Mouse (Mus musculus): ENCODE measurements at regions not wholly inside any gene's neighbourhood (a gene's known extent, or its start where the extent isn't known, plus 50 kb on each side); places are given as distances from the start of the nearest gene placed in this dataset.

DNA sequence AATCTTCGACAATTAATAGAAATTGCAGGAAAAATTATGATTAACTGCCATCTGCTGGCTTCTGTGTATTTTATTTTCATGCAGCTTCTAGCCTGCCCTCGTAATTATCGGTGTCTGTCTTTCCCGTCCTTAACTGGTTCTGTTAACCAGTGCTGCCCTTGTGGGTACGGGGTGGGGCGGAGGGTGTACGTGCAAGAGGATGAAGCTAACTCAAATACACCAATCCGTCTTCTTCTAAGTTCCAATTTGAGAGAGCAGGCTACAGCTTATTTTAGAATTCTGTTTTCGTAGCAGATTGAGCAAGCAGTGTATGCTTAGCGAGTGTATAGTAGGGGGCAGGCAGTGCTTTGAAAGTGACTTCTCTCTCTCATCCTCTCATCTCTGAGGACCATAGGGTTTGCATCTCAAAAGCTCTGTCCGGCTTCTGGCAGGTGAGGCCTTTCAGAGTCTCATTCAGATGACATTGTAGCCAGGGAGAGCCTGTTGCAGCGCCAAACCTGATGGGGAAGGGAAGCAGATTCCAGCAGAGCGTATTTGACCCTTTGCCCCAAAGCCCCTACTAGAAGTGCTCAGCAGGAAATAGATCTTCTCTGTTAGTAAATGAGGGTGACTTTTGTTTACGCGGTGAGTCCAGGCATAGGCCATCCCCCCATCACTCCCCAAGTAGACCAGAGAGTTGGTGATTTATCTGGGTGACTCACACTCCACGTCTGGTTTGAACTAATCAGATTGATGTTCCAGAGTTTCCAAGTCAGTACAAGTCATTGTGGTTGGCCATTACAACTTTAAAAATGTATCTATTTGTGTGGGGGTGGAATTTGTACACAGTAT, 53.3 kb upstream of the Ptgfrn start:
- Histone ChIP-seq H3K4me3 (ENCODE audit: insufficient read depth, low read length) (no peak overlapping the region), H3K4me1 (ENCODE audit: control insufficient read depth, insufficient read depth, low read length) (peaks cover 20% of the 10 kb centered on the region), H3K27ac (ENCODE audit: insufficient read depth, low read length) (0 out of 2 replicates have a peak overlapping the region, but pooled peaks have one; percentile 43)
- no peak for TF ChIP-seq POLR2A (IDR thresholded peaks at IDR 0.05; ENCODE audit: low read depth, low read length)
- no peak for TF ChIP-seq CTCF (IDR thresholded peaks at IDR 0.05; ENCODE audit: borderline replicate concordance, insufficient read depth, low read length)

GRCm38 (mm10) chr3:101162536-101163159, 52.6 kb upstream of the Ptgfrn start:
- Histone ChIP-seq H3K4me3 (ENCODE audit: insufficient read depth, low read length) (no peak overlapping the region), H3K27ac (ENCODE audit: insufficient read depth, low read length) (no peak overlapping the region), H3K4me1 (ENCODE audit: control insufficient read depth, insufficient read depth, low read length) (peaks cover 20% of the 10 kb centered on the region)
- no peak for TF ChIP-seq POLR2A (IDR thresholded peaks at IDR 0.05; ENCODE audit: low read depth, low read length)
- no peak for TF ChIP-seq CTCF (IDR thresholded peaks at IDR 0.05; ENCODE audit: borderline replicate concordance, insufficient read depth, low read length)

- Histone ChIP-seq H3K27ac (ENCODE audit: insufficient read depth, low read length) (peak overlapping the region; percentile 5; the same call in 1 of the 2 replicates), H3K4me1 (ENCODE audit: control insufficient read depth, insufficient read depth, low read length) (peaks cover 20% of the 10 kb centered on the region), H3K4me3 (ENCODE audit: insufficient read depth, low read length) (no peak overlapping the region)
- TF ChIP-seq CTCF (IDR thresholded peaks at IDR 0.05; ENCODE audit: borderline replicate concordance, insufficient read depth, low read length) (no peak), POLR2A (IDR thresholded peaks at IDR 0.05; ENCODE audit: low read depth, low read length) (no peak)
Measured at GRCm38 (mm10) chr3:101161941-101162531, 52.0 kb upstream of the Ptgfrn start.

DNA sequence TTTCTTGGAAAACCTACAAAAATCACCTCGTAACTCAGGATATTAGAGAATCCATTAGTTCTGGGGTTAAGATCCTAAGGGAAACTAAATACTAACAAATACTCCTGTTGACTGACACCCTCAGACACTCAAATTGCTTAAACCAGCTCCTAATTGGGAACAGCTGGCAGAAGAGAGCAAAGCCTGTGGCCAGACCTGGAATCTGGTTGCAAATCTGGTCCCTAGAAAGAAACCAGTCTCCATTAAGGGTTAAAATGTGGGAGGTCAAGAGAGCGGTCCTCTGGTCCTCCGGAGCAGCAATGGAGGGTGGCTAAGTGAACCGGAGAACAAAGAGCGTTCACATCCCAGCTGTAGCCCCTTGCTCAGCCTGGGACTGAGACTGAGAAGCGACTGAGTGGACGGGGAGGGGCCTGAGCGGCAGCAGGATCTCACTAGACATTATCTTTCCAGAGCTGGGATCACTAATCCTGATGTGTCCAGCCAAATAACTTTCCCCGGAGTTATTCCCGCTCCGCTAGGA, 51.4 kb upstream of the Ptgfrn start:
- Histone ChIP-seq H3K27ac (ENCODE audit: insufficient read depth, low read length) (peak overlapping the region; percentile 5; the same call in 1 of the 2 replicates), H3K4me3 (ENCODE audit: insufficient read depth, low read length) (no peak overlapping the region), H3K4me1 (ENCODE audit: control insufficient read depth, insufficient read depth, low read length) (peaks cover 20% of the 10 kb centered on the region)
- TF ChIP-seq POLR2A (IDR thresholded peaks at IDR 0.05; ENCODE audit: low read depth, low read length) (no peak), CTCF (IDR thresholded peaks at IDR 0.05; ENCODE audit: borderline replicate concordance, insufficient read depth, low read length) (no peak)
